Mouse (Mus musculus): ENCODE measurements around the gene Lenep. TPM values are rescaled to one million over a fixed set of nuclear protein-coding genes. Genes with fewer than 3 reads are reported as not detected.

Lenep gene
- total RNA-seq, 2 experiments from 2014 or later, result 1.0 TPM; not detected in 1

GRCm38 (mm10) chr3:89391663-89392511, 10.7 kb downstream of the Lenep start:
- peak; percentile 81 to 89 for DNase-seq

- DNase-seq, result peak in 1 of 2 experiments; percentile 48
Observed at GRCm38 (mm10) chr3:89390699-89391662, 11.6 kb downstream of the Lenep start.

GRCm38 (mm10) chr3:89390111-89390515, 12.5 kb downstream of the Lenep start:
- DNase-seq, result peak; percentile 72 to 81

GRCm38 (mm10) chr3:89388901-89389740, 13.5 kb downstream of the Lenep start:
- peak; percentile 55 to 62 for DNase-seq

GRCm38 (mm10) chr3:89388134-89388881, 14.3 kb downstream of the Lenep start:
- peak; percentile 70 to 84 for DNase-seq

- peak; percentile 44 to 59 for DNase-seq
Observed at GRCm38 (mm10) chr3:89387632-89388031, 15.0 kb downstream of the Lenep start.

GRCm38 (mm10) chr3:89386438-89387420, 15.9 kb downstream of the Lenep start:
- no peak for DNase-seq

GRCm38 (mm10) chr3:89385451-89385850, 17.1 kb downstream of the Lenep start:
- DNase-seq, result no peak

- DNase-seq, result no peak
Observed at GRCm38 (mm10) chr3:89384331-89385076, 18.1 kb downstream of the Lenep start.

GRCm38 (mm10) chr3:89383651-89384255, 18.8 kb downstream of the Lenep start:
- DNase-seq, result no peak

- no peak for DNase-seq
Observed at GRCm38 (mm10) chr3:89382950-89383349, 19.6 kb downstream of the Lenep start.

GRCm38 (mm10) chr3:89382033-89382882, 20.3 kb downstream of the Lenep start:
- DNase-seq, result no peak

GRCm38 (mm10) chr3:89381233-89381632, 21.4 kb downstream of the Lenep start:
- DNase-seq, result no peak

- no peak for DNase-seq
Observed at GRCm38 (mm10) chr3:89380711-89381110, 21.9 kb downstream of the Lenep start.

- no peak for DNase-seq
Observed at GRCm38 (mm10) chr3:89380291-89380690, 22.3 kb downstream of the Lenep start.

GRCm38 (mm10) chr3:89379388-89380131, 23.0 kb downstream of the Lenep start:
- no peak for DNase-seq
